Mouse (Mus musculus): ENCODE results near the gene Fam189a2.

Fam189a2 gene

DNA sequence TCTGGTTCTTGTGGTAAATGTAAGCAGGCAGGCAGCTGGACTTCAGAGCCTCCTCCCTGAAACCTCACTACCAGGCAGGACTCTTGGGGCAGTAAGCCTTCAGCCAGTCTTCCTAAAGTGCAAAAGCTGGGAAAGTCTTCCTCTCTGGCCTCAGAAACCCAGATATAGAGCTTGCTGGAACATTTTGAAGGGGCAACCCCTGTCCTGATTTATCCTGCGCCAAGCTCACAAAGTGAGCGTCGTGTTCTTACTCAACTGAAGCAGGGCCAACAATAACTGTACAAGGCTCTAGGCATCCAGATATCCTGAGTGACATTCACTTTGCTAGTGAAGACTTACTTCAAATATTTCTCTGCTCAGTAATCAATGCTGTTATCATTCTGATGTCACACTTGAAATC lies 60.4 kb downstream of the Fam189a2 start:
- DNase-seq: no peak

GRCm38 (mm10) chr19:23968862-23969225 lies 62.0 kb downstream of the Fam189a2 start:
- no peak for DNase-seq

DNA sequence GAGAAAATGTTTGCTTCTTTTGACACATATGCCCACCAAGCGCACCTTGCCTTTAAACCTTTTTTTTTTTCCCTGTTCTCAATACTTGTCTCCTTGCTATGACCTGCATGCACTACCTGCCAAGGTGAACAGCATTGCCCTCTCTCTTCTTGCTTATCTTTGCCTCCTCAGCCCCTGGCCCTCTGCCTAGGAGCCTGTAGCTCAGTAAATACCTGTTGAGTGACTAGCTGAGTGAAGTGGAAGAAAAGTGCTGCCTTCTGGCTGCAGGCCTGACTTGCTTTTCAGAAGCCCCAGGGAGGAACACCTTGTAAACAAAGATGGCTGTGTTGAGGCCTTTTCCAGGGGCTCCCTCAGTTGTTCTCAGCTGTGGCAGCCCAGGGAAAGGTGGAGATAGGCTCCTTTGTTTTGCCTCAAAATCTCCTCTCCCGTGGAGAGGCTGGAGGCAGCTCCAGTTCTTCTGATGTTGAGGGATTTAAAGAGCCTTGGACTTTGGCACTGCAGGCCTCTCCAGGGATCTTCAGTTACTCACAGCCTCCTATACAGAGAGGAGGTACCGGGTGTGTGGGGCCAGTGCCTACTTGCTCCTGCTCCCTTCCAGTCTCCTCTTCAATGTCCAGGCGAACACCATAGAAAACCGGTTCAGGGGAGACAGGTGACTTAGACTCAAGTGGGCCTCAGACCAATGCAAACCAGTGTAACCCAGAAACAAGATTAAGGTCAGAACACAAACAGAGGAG lies 62.5 kb downstream of the Fam189a2 start:
- peak in 1 of 2 experiments; percentile 50 for DNase-seq

GRCm38 (mm10) chr19:23967156-23967555 lies 63.7 kb downstream of the Fam189a2 start:
- DNase-seq: peak; percentile 72 to 75

- DNase-seq: no peak
Observed at GRCm38 (mm10) chr19:23966376-23966775, 64.4 kb downstream of the Fam189a2 start.

DNA sequence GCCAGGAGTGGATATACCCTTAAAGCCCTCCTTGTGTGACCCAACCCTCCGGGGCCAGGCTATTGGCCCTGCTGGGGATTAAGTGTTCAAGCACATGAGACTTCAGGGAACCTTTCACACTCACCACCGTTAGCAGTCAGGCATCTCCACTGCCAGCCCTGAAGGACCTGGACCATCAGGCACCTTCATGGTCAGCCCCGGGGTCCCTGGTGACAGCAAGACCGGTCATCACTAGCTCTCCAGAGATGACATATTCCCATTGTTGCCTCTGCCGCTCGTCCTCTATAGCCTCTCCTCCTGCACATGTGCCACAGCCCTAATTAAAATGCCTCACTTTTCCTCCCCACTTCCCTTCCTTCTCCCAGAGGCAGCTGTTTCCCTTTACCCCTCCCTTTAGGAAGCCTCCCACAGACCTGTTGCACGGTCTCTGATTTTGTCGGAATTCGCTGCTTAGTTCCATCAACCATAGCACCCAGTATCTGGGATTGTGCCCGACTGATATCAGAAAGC lies 66.4 kb downstream of the Fam189a2 start:
- no peak for DNase-seq

DNA sequence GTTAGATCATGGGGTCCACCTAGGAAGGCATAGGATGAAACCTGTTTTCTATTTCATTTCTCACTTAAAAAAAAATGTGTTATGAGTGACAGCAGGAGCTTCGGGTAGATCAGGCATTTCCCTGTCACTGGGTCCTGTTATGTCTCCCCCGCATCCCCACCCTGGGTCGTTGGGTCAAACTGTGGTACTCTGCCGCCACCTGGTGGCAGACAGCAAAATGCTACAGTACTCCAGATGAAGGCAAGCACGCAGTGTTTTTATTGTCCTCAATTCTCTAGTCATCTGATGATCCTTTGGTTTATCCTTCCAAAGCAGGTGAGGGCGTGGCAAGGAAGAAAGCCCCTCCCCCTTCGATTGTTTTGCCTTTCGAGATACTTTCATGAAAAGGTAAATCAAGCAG lies 69.3 kb downstream of the Fam189a2 start:
- peak; percentile 88 to 89 for DNase-seq

DNA sequence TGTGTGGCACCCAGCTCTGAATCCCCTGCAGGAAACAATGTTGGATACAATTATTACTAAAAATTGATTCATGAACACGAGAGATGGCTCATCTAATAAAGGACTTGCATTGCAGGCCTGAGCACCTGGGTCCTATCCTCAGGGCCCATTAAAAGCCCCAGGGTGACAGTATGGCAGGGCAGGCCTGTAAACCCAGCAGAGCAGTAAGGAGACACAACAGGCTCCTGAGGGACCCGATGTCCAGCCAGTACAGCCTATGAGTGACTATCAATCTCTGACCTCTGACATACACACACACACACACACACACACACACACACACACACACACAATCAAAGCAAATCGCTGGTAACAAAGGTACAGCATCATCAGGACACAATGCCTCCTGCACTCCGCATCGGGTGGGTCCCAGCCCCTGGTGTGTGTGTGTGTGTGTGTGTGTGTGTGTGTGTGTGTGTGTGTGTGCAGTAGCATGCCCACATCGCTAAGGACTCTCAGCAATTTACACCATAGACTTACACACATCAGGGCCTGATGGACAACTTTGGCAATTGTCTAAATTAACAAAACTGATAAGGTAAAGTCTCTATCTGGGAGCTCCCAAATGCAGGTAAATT lies 69.9 kb downstream of the Fam189a2 start:
- no peak for DNase-seq

DNA sequence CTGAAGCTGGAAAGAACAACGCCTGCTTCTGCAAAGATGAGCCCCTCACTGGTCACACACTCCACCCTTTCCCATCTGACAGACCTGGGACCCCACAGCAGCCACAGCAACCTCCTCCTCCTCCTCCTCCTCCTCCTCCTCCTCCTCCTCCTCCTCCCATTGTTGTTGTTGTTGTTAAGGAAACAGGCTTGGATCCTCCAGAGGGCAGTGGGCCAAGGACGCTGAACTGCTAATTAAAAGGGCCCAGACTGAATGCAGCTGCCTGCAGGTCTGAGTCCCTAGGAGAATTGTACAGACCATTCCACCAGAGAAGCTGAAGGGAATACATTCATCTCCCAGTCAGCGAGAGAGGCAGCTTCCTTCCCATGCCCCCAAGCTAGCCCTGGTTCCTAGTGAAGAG lies 70.5 kb downstream of the Fam189a2 start:
- peak; percentile 52 to 71 for DNase-seq

DNA sequence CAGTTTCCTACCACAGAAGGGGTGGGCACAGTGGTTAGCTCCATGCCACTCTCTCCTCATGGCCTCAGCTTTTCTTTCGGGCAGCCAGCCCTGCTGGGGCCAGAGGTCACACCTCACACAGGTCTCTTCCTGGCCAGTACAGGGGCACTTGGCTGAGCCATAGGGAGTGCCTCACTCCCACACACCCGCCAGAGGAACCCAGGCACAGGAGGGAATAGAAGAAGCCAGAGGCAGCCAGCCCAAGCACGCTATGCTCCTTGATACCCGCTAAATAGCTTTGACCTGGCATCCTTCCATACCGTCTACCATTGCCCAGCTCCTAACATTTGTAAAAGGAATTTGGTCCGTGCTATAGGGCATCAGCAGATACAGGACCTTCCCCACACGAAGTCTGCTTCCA lies 70.9 kb downstream of the Fam189a2 start:
- no peak for DNase-seq

DNA sequence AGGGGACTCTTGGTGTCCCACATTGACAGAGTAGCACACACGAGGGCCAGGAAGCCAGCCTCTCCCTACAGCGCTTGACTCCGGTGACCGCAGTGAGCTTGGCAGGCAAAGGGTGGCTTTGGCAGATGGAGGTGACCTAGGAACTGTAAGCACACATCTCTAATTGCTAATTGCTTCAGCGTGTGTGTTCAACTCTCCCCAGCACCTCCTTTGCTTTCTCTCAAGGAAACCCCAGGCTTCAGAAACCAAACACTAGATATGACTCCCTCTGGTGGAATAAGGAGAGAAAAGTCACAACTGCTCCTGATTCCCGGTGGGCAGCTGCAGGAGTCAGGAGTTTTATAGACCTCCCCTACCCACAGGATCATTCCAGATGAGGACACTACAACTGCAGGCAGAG lies 71.9 kb downstream of the Fam189a2 start:
- DNase-seq: peak; percentile 41 to 47

DNA sequence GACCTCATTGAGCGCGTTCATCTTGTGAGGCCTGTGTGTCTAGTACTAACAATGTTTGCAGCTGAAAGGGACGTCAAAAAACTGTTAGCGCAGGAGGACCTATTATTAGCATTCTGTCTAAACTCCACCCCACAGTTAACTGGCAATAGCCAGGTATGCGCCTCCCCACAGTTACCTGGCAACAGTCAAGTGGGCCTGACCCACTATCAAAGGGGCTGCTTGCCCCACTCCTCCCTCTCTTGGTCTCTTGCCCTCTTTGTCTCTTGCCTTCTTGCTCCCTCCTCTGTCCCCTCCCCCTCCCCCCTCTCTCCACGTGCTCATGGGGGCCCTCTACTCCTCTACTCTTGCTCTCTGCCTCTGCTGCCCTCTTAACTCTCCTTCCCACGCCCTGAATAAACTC lies 73.3 kb downstream of the Fam189a2 start:
- DNase-seq: no peak

DNA sequence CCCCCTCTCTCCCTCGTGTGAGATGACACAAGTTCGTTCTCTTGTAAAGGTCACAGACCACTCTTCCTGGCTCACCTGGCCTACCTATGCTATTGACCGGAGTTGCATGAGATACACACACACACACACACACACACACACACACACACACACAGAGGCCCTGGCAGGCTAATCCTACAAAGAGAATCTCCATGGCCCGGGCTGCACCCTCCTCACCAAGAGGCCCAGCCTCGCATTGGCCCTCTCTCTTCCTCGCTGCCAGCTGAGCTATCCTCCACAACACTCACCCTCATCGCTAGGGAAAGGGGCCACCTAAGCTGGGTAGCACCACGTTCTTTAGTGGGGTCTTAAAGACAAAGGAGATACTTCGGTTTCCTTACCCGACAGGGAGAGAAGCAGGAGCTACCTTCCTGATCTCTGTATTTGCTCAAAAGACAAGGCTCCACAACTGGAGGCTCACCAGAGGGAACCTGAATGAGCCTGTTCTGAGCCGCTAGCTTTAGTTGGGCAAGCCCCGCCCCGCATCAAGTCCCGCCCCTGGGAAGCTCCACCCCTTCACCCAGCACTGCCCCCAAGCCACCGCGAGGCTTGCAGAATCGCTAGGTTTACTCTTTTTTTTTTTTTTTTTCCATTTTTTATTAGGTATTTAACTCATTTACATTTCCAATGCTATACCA lies 74.4 kb downstream of the Fam189a2 start:
- no peak for DNase-seq

- no peak for DNase-seq
Observed at GRCm38 (mm10) chr19:23955461-23955860, 75.4 kb downstream of the Fam189a2 start.

GRCm38 (mm10) chr19:23948301-23949000 lies 82.4 kb downstream of the Fam189a2 start:
- DNase-seq: no peak

- no peak for DNase-seq
Observed at GRCm38 (mm10) chr19:23947871-23948270, 82.9 kb downstream of the Fam189a2 start.

DNA sequence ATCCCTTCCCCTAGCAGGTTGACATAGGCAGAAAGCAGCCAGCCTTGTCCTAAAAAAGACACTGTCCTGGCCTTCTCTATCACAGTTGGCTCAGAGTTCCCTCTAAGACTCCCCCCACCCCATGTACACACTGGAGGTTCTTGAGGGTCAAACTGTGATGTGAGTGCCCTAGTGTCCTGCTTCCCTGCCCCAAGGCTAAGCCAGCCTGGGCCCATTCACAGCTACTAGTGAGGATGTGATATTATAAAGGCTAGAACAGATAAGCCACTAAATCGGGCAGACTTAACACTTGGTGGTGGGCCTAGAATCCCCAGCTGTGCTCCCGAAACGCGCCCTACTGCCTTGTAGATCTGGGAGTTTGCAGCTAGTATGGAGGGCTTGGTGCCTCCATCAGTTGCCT lies 84.1 kb downstream of the Fam189a2 start:
- DNase-seq: no peak

GRCm38 (mm10) chr19:23946026-23946685 lies 84.7 kb downstream of the Fam189a2 start:
- DNase-seq: no peak

DNA sequence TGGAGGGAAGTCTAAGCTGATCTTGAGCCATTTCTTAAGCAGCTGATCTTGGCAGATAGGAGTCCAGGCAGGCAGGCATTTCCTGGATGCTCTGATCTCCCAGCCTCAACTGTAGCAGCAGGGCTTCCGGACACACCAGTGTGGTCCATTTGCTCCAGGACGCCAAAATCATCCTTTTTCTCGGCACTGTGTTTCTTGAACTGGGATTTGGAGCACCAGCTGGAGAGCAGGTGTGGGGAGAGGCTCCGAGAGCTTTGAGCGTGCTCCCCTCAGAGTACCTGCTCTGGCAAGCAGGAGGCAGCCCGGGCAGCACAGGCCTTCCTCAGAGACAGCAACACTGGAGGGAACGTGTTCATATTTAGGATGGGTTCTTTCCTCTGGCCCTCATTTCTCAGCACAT lies 87.9 kb downstream of the Fam189a2 start:
- peak; percentile 63 to 66 for DNase-seq

- no peak for DNase-seq
Observed at GRCm38 (mm10) chr19:23941422-23941949, 89.3 kb downstream of the Fam189a2 start.

GRCm38 (mm10) chr19:23930826-23931225 lies 100.0 kb downstream of the Fam189a2 start:
- no peak for DNase-seq

DNA sequence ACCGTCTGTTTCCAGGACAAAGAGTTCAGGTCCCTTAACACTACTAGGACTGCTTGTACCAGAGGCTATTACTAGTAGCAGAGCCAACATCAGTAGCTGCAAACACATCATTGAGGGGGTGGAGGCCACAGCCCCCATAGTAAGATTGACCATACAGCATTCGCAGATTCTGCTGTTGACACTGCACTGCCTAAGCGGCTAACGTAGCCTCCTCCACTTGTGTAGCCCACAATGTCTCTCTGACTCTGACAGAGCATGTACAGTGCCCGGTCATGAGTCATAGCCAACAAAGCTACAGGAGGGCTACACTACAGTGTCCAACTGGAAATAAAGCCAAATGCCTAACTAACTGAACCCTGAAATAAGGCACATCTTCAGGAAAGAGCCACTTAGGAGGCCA lies 105.3 kb downstream of the Fam189a2 start:
- DNase-seq: peak; percentile 66 to 71
